Mouse (Mus musculus) megakaryocyte, embryonic 14.5 days (primary cell): Measurements from ENCODE around the gene Sema6c.

Experiments
- FLI1 ChIP-seq: IDR thresholded peaks from 2 replicates; pipeline ENCODE4 v1.6.1; 2012; ENCODE audit warnings: low read length, inconsistent platforms, mixed read lengths
- GATA1 ChIP-seq: IDR thresholded peaks from 3 replicates; pipeline ENCODE4 v1.6.1; 2012; ENCODE audit warnings: mixed read lengths, low read length, inconsistent platforms, borderline replicate concordance

- no peak for TF ChIP-seq GATA1
- no peak for TF ChIP-seq FLI1
These were observed 9.7 kb downstream of the Sema6c start for GRCm38 (mm10) chr3:95169996-95170395.
